Mouse (Mus musculus) heart, postnatal 25 days (tissue): ENCODE data around the gene Tdgf1. TPM values are rescaled to one million over a fixed set of nuclear protein-coding genes. Genes with fewer than 3 reads are reported as not detected.

Experiments
- DNase-seq: peaks from one replicate; pipeline ENCODE4 v3.0.0; 2022; ENCODE audit warnings: low spot score
- intact Hi-C: fragments of 180-260 bp; cut with DNase I; formaldehyde crosslinking; loops from one replicate; pipeline ENCODE4 v1.15.1; 2025
- total RNA-seq, 2 experiments: library from RNA; stranded (reverse); gene quantifications; 2 replicates each; pipeline ENCODE4 v1.2.3; 2021

Gene Tdgf1
- total RNA-seq, 2 experiments from 2014 or later: not detected

DNA sequence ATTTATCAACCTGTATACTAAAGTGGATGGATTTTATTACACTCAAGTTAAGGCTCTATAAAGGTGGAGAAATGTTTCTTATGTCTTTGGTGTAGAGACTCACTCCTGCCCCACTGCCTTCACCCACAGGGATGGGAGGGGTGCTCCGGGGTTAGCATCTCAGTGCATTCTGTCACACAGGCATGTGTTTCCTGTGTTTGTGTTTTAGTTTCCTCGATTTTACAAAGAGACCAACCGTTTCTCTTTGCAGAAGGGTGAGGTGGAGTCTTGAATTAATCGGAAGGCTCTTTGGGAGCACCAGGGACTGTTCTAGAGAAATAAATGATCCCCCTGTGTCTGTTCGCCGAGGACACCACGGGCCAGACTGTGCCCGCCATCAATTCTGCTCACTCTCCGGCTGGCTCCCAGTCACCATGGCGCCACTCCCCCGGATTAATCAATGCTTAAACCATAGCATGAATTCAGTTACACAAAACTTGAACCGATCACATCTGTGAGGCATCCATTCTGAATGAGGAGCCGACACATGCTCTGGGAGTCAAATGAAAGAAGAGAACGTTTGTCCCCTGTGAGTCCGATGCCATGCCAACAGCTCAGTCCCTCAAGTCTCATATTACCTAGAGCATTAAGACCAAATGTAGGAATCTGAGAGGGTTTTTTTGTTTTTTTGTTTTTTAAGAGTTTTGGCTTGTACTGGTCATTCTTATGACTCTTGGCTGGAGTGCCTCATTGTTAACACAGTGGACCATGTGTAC, 25.1 kb downstream of the Tdgf1 start:
- no peak for DNase-seq
- intact Hi-C loops: loop anchor here (2.0 to 5.0 kb wide), 2 partner anchors 40 to 76 kb away; partner anchors contain the start of gene Tmie

GRCm38 (mm10) chr9:110916786-110917185, 29.2 kb downstream of the Tdgf1 start, which contains the start of gene Fam240a:
Fam240a (minus strand) TSS chr9:110916861.
- intact Hi-C loops: no loop called here
- no peak for DNase-seq

GRCm38 (mm10) chr9:110915466-110915865, 30.5 kb downstream of the Tdgf1 start:
- no peak for DNase-seq
- intact Hi-C loops: no loop called here

DNA sequence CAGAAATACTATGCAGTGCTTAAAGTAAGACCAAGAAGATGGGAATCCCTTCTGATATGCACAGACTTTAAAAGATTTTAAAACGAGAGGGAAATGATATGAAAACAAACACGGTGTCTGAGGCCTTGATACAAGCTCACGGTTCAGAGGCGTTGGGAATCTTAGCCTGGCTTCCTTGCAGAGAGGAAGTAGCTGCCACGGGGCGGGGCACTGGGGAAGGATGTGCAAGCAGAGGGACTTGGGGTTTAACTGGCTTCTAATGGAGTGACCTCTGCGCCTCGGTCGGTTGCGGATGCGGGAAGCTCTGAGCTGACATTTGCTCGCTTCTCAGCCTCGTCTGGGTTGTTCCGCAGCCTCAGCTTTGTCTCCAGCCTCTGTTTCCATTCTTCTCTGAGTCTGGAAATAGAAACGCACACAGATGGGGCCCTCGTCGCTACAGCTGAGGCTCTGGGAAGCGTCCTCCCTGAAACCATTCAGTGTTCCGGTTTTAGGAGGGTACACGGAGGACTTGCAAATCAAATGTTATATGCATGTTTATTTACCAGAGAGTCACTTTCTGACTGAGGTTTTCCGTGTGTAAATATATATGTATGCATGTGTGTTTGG, 31.2 kb downstream of the Tdgf1 start:
- intact Hi-C loops: no loop called here
- no peak for DNase-seq

- no peak for DNase-seq
- intact Hi-C loops: no loop called here
These were observed 36.5 kb downstream of the Tdgf1 start for GRCm38 (mm10) chr9:110909371-110909967.

DNA sequence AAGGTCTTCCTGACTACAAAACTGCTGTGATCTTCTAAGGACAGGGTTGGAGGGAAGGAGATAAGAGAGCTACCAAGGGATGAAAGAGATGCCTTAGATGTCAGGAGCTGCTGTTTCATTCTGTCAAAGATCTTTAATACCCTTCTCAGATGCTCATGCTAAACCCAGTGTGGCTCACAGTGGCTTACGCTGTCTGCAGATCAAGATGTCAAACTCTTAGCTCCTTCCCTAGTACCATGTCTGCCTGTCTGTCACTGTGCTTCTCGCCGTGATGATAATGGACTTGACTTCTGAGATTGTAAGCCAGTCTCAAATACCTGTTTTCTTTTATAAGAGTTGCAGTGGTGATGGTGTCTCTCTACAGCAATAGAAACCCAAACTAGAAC, 37.3 kb downstream of the Tdgf1 start:
- intact Hi-C loops: no loop called here
- no peak for DNase-seq

DNA sequence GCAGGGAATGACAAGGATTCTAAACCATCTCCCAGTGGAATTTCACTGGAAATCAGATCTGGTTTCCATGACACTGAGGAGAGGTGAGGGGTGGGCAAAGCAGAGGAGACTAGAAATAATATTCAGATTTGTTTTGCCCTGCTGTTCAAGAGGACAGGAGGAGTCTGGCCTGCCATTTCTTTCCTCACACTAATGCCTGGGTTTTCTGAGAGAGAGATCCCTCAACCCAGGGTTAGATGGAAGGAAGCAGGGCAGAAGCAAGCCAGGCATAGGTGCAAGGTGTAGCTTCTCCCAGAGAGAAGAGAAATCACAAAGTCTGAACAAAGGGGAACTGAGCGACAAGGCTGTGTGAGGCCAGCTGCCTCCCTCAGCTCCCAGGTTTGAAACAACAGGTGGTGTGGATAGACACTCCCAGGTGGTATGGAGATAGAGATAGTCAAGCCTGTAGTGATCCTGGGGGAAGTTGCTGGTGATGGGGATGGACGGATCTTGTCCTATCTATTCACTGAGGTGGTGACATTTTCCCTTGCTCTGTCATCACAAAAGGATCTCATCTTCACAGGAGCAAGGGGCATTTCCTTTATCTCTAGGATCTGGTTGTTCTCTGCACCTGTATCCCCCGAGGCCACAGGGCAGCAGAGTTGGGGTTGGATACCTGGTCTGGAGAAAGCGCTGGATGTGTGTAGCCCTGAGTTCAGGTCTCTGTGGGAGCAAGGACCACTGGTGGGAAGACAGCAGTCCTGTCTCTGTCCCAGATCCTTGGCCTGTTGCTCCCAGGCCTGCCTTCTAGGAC, 37.9 kb downstream of the Tdgf1 start:
- DNase-seq: no peak
- intact Hi-C loops: no loop called here

DNA sequence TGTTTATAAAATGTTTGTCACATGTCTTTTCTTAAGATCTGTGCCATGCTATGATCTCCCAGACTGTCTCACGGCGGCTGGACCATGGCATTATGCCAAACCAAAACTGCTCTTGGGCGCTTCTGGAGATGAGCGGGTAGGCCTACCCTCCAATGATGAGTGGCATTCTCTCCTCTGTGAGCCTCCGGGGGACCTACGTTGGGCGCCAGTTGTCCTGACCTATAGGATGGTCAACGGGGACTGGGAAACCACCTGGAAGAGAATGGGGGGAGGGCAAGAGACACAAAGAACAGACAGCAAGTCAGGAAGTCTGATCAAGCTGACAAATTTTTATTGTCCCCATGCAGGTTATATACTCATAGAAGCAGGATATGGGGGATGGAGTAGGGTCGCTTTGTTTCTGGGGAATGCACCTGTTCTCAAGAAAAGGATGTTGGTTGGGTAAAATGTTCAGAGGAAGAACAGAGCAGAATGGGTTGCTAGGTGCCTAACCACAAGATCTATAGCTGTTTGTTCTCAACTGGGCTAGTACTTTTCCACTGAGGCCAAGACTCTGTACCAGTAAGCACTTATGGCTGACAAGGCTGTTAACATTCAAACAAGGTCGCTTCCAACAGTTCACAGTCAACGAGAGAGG, 38.6 kb downstream of the Tdgf1 start:
- intact Hi-C loops: no loop called here
- no peak for DNase-seq

DNA sequence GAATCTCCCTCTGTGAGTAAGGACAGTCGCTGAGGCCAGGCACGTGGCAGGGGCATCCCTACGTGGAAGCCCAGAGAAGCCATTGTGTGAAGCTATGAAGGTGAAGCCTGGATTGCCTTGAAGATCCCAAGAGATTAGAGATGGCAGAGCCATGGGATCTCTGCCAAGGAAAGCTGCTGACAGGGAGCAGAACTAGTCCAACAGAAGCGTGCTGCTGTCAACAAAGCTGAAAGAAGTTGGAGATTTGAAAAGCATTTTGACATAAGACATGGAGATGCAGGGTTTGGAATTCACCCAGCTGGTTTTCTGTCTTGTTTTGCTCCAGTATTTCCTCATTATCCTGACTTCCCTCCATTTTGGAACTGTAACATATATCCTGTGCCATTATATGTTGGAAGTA, 43.7 kb downstream of the Tdgf1 start:
- no peak for DNase-seq
- intact Hi-C loops: no loop called here

DNA sequence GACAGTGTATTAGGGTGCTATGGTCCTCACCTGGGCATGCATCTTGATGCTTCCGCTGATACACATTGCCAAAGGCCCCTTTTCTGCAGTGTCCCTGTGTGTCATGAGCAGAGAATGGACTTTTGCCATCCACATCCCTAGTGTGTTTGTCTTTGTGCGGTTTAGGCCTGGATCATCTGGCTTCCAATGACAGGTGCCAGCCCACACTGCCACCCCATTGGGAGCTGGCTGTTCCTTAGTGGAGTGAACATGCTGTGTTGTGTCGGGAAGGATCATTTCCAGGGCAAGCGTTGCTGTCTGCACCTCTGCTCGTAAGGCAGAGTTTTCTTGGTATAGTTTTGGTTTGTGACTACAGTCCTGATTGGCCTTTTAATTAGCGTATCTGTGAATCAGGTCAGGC, 44.8 kb downstream of the Tdgf1 start:
- no peak for DNase-seq
- intact Hi-C loops: no loop called here

DNA sequence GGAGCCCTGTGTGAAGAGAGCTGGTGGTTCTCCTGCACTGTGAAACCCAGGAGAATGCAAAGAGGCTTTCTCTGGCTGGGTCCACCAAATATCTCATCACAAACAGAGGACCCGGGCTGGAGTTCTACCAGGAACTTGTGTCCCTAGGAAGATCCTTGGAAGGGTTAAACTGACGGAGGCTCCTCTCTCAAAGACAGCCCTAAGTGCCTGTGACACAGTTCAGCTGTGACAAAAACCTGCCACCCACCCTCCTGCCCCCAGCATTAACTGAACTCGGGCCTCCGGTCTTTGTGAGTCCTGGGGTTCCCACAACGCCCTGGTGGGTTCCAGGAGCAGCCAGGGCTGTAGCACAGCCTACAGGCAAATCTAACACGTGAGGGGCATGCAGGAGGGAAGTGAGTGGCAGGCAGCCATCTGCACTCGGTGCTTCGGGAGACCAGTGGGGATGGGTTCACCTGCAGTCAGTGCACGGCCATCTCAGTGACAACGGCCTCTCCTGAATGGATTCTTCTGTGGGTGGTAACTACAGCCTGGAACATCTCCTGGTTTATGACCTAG, 46.4 kb downstream of the Tdgf1 start:
- intact Hi-C loops: no loop called here
- DNase-seq: no peak

- DNase-seq: no peak
- intact Hi-C loops: no loop called here
These were observed 49.4 kb downstream of the Tdgf1 start for GRCm38 (mm10) chr9:110896595-110896994.

DNA sequence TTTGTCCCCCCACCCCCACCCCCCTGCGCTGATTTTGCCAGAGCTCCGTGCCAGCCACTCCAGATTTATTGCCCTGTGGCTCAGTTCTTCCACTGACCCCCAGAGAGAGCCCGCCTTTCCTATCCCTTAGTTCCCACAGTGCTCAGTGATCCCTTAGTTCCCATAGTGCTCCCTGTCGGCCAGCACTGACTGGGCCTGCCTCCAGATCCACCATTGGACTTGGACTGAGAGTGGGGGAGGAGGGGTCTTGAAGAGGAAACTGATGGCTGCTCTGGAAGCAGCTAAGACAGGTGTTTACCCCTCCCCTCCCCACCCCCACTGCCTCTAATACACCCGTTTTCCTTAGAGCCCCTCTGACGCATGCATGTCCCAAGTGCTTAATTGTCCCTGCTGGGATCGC, 50.0 kb downstream of the Tdgf1 start:
- intact Hi-C loops: no loop called here
- no peak for DNase-seq

- no peak for DNase-seq
- intact Hi-C loops: no loop called here
These were observed 50.5 kb downstream of the Tdgf1 start for GRCm38 (mm10) chr9:110895507-110895906.

- intact Hi-C loops: no loop called here
These were observed 52.5 kb downstream of the Tdgf1 start for GRCm38 (mm10) chr9:110893429-110893828.

GRCm38 (mm10) chr9:110892552-110892951, 53.4 kb downstream of the Tdgf1 start:
- no peak for DNase-seq
- intact Hi-C loops: no loop called here

More at GRCm38 (mm10) chr9:110893429-110893828, 52.5 kb downstream of the Tdgf1 start:
- no peak for DNase-seq

DNA sequence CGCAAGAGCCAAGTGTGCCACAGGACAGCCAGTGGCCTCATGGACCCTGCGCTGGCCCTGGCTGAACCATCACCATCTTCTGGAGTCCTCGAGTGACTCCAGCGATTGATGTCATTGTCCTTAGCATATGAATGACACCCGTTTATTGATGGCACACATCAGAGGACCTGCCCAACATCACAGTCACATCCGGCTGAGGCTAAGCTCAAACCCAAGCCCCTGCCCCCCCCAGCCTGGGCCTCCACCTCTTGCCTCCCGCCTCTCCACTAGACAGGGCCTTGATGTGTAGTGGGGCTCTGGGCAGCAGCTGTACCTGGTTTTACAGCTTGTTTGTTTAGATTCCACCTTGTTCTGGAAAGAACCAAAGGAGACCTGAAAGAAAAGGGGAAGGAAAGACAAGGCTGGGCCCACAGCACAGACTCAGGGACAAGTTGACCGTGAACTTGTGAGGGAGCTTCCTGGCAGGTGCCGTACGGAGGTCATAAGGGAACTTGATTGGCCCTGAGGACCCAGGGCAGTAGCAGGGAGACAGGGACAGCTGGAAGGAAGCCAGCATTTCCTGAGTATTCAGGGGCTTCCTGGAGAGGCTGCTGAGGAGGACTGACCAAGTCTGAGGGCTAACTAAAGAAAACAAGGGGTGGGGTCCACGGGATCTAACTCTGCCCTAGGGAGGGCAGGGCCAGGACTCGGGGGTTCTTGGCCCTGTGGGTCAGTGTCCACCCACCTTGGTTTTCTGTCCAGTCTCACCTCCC, 54.7 kb downstream of the Tdgf1 start:
- DNase-seq: no peak
- intact Hi-C loops: no loop called here

GRCm38 (mm10) chr9:110890026-110890783, 55.8 kb downstream of the Tdgf1 start:
- no peak for DNase-seq
- intact Hi-C loops: no loop called here
